Mouse (Mus musculus) heart, postnatal 0 days (tissue): ENCODE results near the gene Nuak2.

ENCODE experiments used
- CTCF ChIP-seq: IDR thresholded peaks from 2 replicates; pipeline ENCODE4 v1.5.1; 2016; ENCODE audit warnings: antibody characterized with exemption, control low read depth, low read depth
- EP300 ChIP-seq: IDR thresholded peaks from 2 replicates; pipeline ENCODE4 v1.6.1; 2016; ENCODE audit warnings: antibody characterized with exemption, low read depth

- TF ChIP-seq CTCF (no peak), EP300 (no peak)
These were observed 38.3 kb downstream of the Nuak2 start for GRCm38 (mm10) chr1:132354234-132354633.
